Mouse (Mus musculus): ENCODE data around the gene Plod1. TPM values are rescaled to one million over a fixed set of nuclear protein-coding genes. Genes with fewer than 3 reads are reported as not detected.

Gene Plod1
- polyA plus RNA-seq, 1 experiment from 2014 or later: 68.6 TPM

DNA sequence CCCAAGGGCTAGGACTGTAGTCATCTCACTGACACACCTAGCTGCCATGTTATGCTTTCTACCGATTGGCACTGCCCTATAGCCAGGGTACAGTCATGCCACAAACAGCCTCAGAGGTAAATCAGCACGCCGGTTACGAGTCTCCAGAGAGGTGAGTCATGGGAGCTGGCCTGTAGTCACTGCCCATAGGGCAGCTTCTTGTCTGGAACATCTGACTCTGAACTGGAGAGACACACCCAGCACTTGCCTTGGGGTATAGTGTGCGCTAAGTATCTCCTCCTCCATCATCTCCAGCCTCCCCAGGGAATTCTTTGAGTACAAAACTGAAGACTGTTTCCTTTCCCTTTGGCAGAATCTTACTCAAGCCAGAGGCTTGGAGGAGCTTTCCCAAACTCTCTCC, 30.3 kb downstream of the Plod1 start:
- no peaks in the 10 kb centered on the region for H3K27me3 ChIP-seq
- H3K9ac ChIP-seq: no peak overlapping the region
- no peak for ATAC-seq (ENCODE audit: insufficient number of reproducible peaks, insufficient read depth, low FRiP score, low TSS enrichment, low read depth)
- no peaks in the 10 kb centered on the region for H3K9me3 ChIP-seq
- no peak overlapping the region for H3K4me2 ChIP-seq
- peaks cover 35% of the 10 kb centered on the region for H3K36me3 ChIP-seq
- H3K4me1 ChIP-seq: peaks cover 14% of the 10 kb centered on the region
- WGBS: 73% methylated on average over 5 of the region's 5 CpGs
- no peak overlapping the region for H3K27ac ChIP-seq
- H3K4me3 ChIP-seq: no peak overlapping the region

DNA sequence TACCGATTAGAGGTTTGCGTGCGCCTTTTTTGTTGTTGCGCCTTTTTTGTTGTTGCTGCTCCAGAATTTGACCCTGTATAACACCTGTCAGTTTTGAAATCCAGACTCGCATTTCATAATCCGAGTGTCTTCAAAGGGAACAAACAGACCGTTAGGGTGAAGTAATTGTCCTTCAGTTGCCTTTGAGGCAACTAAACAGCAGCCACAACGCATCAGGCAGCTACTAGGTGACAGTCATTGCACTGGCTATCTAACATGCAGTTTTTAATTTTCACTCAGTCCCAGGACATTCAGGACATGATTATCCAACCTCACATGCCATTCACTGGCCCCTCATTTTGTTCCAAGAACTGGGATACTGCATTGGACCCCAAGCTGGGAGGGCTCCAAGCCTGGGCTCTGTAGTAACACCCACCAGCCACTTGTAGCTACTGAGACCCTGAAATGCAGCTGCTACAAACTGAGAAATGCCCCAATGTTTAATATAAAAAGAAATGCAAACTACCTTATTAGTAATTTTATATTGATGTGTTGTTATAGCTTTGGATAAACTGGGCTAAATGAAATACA, 31.4 kb downstream of the Plod1 start:
- WGBS: 2% methylated on average over 8 of the region's 8 CpGs
- H3K27ac ChIP-seq: no peak overlapping the region
- peak overlapping the region; percentile 88 for H3K9ac ChIP-seq
- peaks cover 30% of the 10 kb centered on the region for H3K36me3 ChIP-seq
- H3K4me2 ChIP-seq: peak overlapping the region; percentile 75
- peak overlapping the region; percentile 92 for H3K4me3 ChIP-seq
- no peaks in the 10 kb centered on the region for H3K27me3 ChIP-seq
- no peaks in the 10 kb centered on the region for H3K9me3 ChIP-seq
- no peak for ATAC-seq (ENCODE audit: insufficient number of reproducible peaks, insufficient read depth, low FRiP score, low TSS enrichment, low read depth)
- H3K4me1 ChIP-seq: peaks cover 14% of the 10 kb centered on the region

DNA sequence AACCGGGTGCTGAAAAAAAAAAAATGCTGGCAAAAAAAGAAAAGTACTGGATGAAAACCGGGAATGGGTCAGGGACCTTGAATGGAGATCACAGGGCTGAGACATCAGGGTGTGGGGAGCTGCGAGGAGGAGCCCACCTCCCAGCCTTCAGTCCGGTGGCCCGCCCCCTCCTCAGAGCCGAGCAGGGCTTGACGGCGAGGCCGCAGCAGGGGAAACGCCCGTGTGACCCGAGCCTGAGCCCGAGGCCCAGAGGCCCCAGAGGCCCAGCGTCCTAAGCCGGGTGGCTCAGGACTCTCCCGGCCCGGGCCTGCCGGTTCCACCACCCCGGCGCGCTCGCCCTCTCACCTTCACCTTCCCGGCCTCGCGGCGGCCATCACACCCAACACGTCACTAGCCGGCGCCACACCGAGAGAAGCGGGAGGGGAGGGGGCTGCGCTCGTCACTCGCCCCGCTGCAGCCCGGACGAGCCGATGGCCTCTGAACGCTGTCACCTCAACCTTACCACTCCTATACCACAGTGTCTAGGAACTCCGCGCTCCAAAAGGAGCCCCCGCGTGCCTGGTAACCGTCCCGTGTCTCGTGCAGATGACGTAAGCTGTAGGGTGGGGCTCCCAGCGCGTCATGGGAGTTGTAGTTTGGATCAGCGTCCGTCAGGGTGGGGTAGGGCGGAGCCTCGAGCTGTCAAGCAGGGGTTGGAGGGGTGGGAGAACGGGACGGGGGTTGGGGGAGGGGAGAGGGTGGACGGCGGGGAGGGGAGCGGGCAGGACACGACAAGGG, 32.1 kb downstream of the Plod1 start, which contains the start of gene Mfn2:
TSS of gene Mfn2 (minus strand) at position 392 of the 777 bp plus-strand sequence.
- Histone ChIP-seq H3K4me3 (peak within 1 kb of the TSS; percentile 92), H3K27ac (peak within 1 kb of the TSS; percentile 82; the same call in 1 of the 2 replicates), H3K9ac (peak within 1 kb of the TSS; percentile 88), H3K27me3 (no peaks in the 10 kb centered on the region), H3K9me3 (no peaks in the 10 kb centered on the region), H3K4me1 (peaks cover 14% of the 10 kb centered on the region), H3K36me3 (peaks cover 30% of the 10 kb centered on the region), H3K4me2 (peak within 1 kb of the TSS; percentile 75)
- peak; percentile 81 for ATAC-seq (ENCODE audit: insufficient number of reproducible peaks, insufficient read depth, low FRiP score, low TSS enrichment, low read depth)
- WGBS: under 1% methylated on average over 52 of the region's 59 CpGs

DNA sequence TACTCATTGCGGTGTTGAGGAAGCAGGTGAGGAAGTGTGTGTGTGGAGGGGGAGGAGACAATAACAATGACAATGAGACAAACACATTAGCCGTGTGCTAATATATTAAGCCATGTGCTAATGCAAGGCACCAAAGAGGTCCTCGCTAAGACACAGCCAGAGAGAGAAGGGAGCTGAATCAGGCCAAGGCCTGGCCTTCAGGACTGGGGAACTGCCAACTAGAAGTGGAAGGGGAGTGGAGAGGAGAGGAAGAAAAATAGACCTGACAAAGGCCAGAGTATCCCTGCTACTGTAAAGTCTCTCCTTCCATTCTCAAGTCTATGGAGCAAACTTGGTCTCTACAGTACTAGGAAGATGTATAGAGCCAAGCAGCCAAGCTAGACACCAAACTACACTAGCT, 33.0 kb downstream of the Plod1 start:
- H3K9ac ChIP-seq: peak overlapping the region; percentile 88
- no peak overlapping the region for H3K27ac ChIP-seq
- H3K27me3 ChIP-seq: no peaks in the 10 kb centered on the region
- H3K36me3 ChIP-seq: peaks cover 37% of the 10 kb centered on the region
- ATAC-seq (ENCODE audit: insufficient number of reproducible peaks, insufficient read depth, low FRiP score, low TSS enrichment, low read depth): no peak
- H3K4me1 ChIP-seq: peaks cover 14% of the 10 kb centered on the region
- H3K4me3 ChIP-seq: peak overlapping the region; percentile 92
- peak overlapping the region; percentile 75 for H3K4me2 ChIP-seq
- WGBS: 85% methylated on average over 3 of the region's 3 CpGs
- H3K9me3 ChIP-seq: no peaks in the 10 kb centered on the region

DNA sequence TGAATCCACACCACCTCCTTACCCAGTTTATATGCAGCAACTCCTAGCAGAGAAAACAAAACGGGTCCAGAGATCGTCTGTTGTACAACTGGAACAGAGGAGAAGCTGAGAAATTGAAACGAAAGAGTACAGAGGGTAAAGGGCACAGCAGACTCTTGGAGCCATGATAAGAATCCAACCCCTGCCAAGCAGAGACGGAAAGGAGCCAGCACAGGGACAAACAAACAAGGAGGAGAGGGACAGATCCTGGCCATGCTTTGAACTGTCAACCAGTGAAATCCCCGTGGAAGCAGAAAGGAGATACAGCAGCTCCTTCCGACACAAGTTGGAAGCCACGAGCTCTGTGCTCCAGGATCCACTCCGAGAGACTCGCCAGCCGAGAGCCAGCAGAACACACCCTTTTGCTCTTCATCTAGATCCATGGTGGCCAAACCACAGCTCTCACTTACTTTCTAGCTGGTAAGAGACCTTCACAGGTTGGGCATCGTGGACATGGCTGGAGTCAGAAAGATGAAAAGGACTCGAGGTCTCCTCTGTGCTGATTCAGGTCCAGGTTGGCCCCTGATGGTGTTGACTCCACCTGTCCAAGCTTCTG, 33.6 kb downstream of the Plod1 start:
- peak overlapping the region; percentile 75; the same call in 1 of the 2 replicates for H3K4me2 ChIP-seq
- peaks cover 43% of the 10 kb centered on the region for H3K36me3 ChIP-seq
- no peak for ATAC-seq (ENCODE audit: insufficient number of reproducible peaks, insufficient read depth, low FRiP score, low TSS enrichment, low read depth)
- no peaks in the 10 kb centered on the region for H3K9me3 ChIP-seq
- H3K27ac ChIP-seq: no peak overlapping the region
- H3K9ac ChIP-seq: no peak overlapping the region
- no peaks in the 10 kb centered on the region for H3K27me3 ChIP-seq
- WGBS: 90% methylated on average over 12 of the region's 12 CpGs
- H3K4me3 ChIP-seq: no peak overlapping the region
- peaks cover 14% of the 10 kb centered on the region for H3K4me1 ChIP-seq

DNA sequence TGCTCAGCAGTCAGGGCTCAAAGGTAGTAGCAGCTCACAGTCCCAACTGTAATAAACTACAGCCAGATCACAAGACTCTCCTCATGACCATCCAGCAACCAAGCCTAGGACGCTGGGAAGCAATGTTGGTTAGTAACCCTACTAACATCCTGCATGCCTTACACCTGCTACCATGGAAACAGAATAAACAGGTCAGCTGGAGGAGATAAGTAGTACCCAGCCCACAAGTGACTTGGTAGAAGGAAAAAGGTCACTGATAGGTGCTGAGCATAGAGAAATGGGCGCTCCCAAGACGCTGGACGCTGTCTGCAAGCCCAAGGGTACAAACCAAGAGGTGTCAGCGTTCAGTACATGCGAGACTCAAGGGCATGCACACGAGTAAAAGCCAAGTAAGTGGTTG, 36.1 kb downstream of the Plod1 start:
- Histone ChIP-seq H3K27ac (no peak overlapping the region), H3K36me3 (peaks cover 69% of the 10 kb centered on the region), H3K4me1 (peaks cover 14% of the 10 kb centered on the region), H3K9ac (no peak overlapping the region), H3K27me3 (no peaks in the 10 kb centered on the region), H3K4me2 (no peak overlapping the region), H3K9me3 (no peaks in the 10 kb centered on the region), H3K4me3 (no peak overlapping the region)
- 89% methylated on average over 7 of the region's 7 CpGs for WGBS
- no peak for ATAC-seq (ENCODE audit: insufficient number of reproducible peaks, insufficient read depth, low FRiP score, low TSS enrichment, low read depth)

DNA sequence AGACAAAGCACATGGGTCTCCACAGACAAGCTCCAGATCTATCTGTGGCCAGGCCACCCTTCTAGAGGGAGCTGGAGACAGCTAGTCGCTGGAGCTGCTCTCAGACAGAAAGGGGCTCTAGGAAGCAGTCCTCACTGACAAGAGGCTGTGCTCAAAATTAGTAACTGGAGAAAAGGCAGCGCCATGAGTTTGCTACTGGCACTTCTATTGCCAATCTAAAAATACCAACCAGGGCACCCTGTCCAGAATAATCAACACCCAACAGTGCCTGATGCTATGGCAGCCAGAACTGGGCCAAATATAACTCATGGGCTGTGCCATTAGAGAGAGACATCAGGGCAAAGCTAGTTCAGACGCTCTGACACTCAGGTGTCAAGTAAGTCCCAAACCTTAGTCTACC, 39.2 kb downstream of the Plod1 start:
- Histone ChIP-seq H3K27ac (no peak overlapping the region), H3K4me2 (no peak overlapping the region), H3K27me3 (no peaks in the 10 kb centered on the region), H3K4me3 (no peak overlapping the region), H3K36me3 (peaks cover 86% of the 10 kb centered on the region), H3K9me3 (no peaks in the 10 kb centered on the region), H3K4me1 (no peaks in the 10 kb centered on the region; the same call in 1 of the 2 replicates), H3K9ac (no peak overlapping the region)
- ATAC-seq (ENCODE audit: insufficient number of reproducible peaks, insufficient read depth, low FRiP score, low TSS enrichment, low read depth): no peak
- WGBS: 90% methylated on average over 3 of the region's 3 CpGs

DNA sequence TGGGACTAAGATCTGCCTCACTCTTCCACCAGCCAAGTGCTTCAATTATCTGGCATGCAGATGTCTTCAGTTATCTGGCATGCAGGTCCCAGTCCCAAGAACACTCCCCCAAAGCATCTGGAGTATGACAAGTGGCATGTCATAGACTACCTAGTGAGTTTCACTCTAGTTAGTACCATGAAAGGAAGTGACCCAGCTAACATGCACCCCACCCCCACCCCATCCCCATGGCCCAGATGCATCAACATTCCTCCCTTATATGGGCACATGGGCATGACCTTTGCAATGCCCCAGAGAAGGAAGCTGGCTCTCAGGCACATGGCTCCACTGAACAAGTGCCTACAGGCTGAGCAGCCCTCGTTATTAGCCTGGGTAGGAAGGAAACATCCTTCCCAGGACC, 40.2 kb downstream of the Plod1 start:
- peaks cover 90% of the 10 kb centered on the region for H3K36me3 ChIP-seq
- no peak overlapping the region for H3K9ac ChIP-seq
- no peaks in the 10 kb centered on the region for H3K9me3 ChIP-seq
- H3K4me1 ChIP-seq: no peaks in the 10 kb centered on the region; the same call in 1 of the 2 replicates
- no peak overlapping the region for H3K27ac ChIP-seq
- WGBS: 50% methylated on average over 1 of the region's 1 CpGs
- H3K4me3 ChIP-seq: no peak overlapping the region
- ATAC-seq (ENCODE audit: insufficient number of reproducible peaks, insufficient read depth, low FRiP score, low TSS enrichment, low read depth): no peak
- H3K4me2 ChIP-seq: no peak overlapping the region
- no peaks in the 10 kb centered on the region for H3K27me3 ChIP-seq

DNA sequence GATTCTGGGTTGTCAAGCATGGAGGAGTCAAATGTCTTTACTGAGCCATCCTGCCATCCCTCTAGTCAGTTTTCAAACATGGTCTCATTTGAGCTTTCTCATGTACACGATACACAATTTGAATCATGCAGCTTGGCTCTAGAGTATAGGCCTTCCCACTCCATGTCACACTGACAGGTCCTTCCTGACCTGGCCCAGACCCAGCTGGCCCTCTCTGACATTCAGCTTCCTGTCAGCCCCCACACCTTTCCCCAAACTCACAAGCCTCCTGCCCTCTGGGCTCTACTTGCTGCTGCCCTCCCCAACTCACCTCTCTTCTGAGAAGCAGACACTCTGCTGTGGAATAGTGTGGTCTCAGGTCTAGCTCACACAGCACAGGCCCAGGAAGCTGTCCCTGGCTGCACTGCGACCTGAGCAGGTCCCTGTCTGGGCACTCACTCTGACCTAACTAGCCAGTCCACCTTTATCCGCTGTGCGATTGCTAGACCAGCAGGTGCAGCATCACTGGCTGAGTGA, 40.7 kb downstream of the Plod1 start:
- 96% methylated on average over 4 of the region's 4 CpGs for WGBS
- Histone ChIP-seq H3K4me1 (no peaks in the 10 kb centered on the region; the same call in 1 of the 2 replicates), H3K9ac (no peak overlapping the region), H3K36me3 (peaks cover 95% of the 10 kb centered on the region), H3K27me3 (no peaks in the 10 kb centered on the region), H3K4me2 (no peak overlapping the region), H3K27ac (no peak overlapping the region), H3K9me3 (no peaks in the 10 kb centered on the region), H3K4me3 (no peak overlapping the region)
- no peak for ATAC-seq (ENCODE audit: insufficient number of reproducible peaks, insufficient read depth, low FRiP score, low TSS enrichment, low read depth)

DNA sequence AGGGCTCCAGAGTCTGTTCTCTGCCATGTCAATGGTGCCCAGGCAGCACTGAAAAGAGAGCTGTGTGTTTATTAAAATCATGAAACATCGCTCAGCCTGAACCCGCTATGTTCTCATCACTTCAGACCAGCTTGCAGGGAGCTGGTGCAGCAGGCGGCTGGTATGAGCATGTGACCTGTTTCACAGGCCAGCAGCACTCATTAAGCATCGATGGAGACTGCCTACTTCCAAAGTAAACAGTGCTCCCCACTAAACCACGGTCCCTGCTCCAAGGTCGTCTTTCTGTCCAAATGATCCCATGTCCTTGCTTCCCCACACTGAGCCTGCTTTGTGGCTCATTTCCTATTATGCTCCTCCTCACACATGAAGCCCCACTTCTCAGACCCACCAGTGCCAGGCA, 46.2 kb downstream of the Plod1 start:
- no peaks in the 10 kb centered on the region for H3K27me3 ChIP-seq
- H3K4me3 ChIP-seq: no peak overlapping the region
- no peak overlapping the region for H3K27ac ChIP-seq
- peaks cover 91% of the 10 kb centered on the region for H3K36me3 ChIP-seq
- no peak overlapping the region for H3K9ac ChIP-seq
- ATAC-seq (ENCODE audit: insufficient number of reproducible peaks, insufficient read depth, low FRiP score, low TSS enrichment, low read depth): no peak
- no peak overlapping the region for H3K4me2 ChIP-seq
- H3K9me3 ChIP-seq: no peaks in the 10 kb centered on the region
- 92% methylated on average over 6 of the region's 6 CpGs for WGBS
- H3K4me1 ChIP-seq: no peaks in the 10 kb centered on the region

DNA sequence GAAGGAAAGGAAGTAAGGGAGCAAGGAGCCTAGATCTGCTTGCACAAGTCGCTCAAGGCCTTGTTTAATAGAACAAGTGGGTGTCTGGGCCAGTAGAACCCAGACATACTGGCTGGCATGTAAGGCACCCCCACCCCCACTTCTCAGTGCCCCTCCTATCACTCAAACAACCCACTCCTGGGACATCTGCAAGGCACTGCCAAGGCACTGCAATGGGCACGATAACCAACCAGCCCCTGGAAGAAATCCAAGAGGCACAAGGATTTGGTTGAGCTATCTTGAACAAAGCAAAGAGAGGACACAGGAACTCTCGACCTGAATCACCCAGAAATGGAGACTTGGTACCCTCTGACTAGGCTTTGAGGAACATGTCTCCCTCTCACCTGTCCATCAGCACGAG, 48.3 kb downstream of the Plod1 start:
- Histone ChIP-seq H3K4me2 (no peak overlapping the region), H3K9ac (no peak overlapping the region), H3K27me3 (no peaks in the 10 kb centered on the region), H3K36me3 (peaks cover 91% of the 10 kb centered on the region), H3K4me1 (no peaks in the 10 kb centered on the region), H3K4me3 (no peak overlapping the region), H3K27ac (no peak overlapping the region), H3K9me3 (no peaks in the 10 kb centered on the region)
- ATAC-seq (ENCODE audit: insufficient number of reproducible peaks, insufficient read depth, low FRiP score, low TSS enrichment, low read depth): no peak
- WGBS: 83% methylated on average over 4 of the region's 4 CpGs
